Mouse (Mus musculus) CH12.LX (cell line): ENCODE results near the gene Bfsp2. TPM values are rescaled to one million over a fixed set of nuclear protein-coding genes. Genes with fewer than 3 reads are reported as not detected.

ENCODE experiments used
- DNase-seq: peaks from one replicate; pipeline ENCODE4 v3.0.0-alpha.2; 2013; ENCODE audit errors: extremely low read depth
- H3K27ac ChIP-seq: 2 replicates; pipeline ENCODE4 v1.5.1; 2012; ENCODE audit warnings: low read depth, mild to moderate bottlenecking, control low read depth, moderate library complexity; ENCODE audit not compliant: insufficient read depth
- H3K27me3 ChIP-seq: replicated peaks from 2 replicates; pipeline ENCODE3; 2012; ENCODE audit warnings: inconsistent platforms
- H3K36me3 ChIP-seq, 2 experiments: replicated peaks in 1 of 2; 2 replicates each; pipeline versions ENCODE3 to v1.6.1; 2012; ENCODE audit warnings: inconsistent platforms in 1 of 2, low read length in 1 of 2, mild to moderate bottlenecking in 1 of 2, mixed read lengths in 1 of 2, moderate library complexity in 1 of 2; ENCODE audit not compliant: control insufficient read depth in 1 of 2, insufficient read depth in 1 of 2
- H3K4me1 ChIP-seq, 2 experiments: 2 replicates each; pipeline ENCODE4 v1.6.1; 2012; ENCODE audit warnings: inconsistent platforms in 1 of 2, moderate library complexity in 1 of 2; ENCODE audit not compliant: insufficient read depth in 2 of 2, control insufficient read depth in 1 of 2
- H3K4me2 ChIP-seq: 2 replicates; pipeline ENCODE4 v1.6.1; 2012; ENCODE audit warnings: low read depth, mild to moderate bottlenecking, control low read depth; ENCODE audit not compliant: poor library complexity, insufficient read depth, severe bottlenecking
- H3K4me3 ChIP-seq, 3 experiments: fragments of 150-350 bp in 1 of 3; sonication (generic) in 1 of 3; replicated peaks in 1 of 3; 2 replicates each; pipeline versions ENCODE3 to v1.5.1; 2011 to 2012; ENCODE audit warnings: low read depth in 2 of 3, low read length in 2 of 3, mild to moderate bottlenecking in 2 of 3, moderate library complexity in 2 of 3, control low read depth in 1 of 3, improper control_type of control experiment in 1 of 3, inconsistent platforms in 1 of 3, mixed read lengths in 1 of 3; ENCODE audit not compliant: poor library complexity in 1 of 3
- H3K79me2 ChIP-seq: replicated peaks from 2 replicates; pipeline ENCODE4 v1.6.1; 2012; ENCODE audit warnings: mild to moderate bottlenecking, moderate library complexity; ENCODE audit not compliant: control insufficient read depth, poor library complexity, insufficient read depth, severe bottlenecking; ENCODE audit errors: extremely low read depth
- H3K9ac ChIP-seq: 2 replicates; pipeline ENCODE4 v1.6.1; 2012; ENCODE audit warnings: low read depth, mild to moderate bottlenecking, control low read depth, moderate library complexity; ENCODE audit not compliant: insufficient read depth
- H3K9me3 ChIP-seq: replicated peaks from 2 replicates; pipeline ENCODE3; 2012; ENCODE audit warnings: low read length, inconsistent platforms, mixed read lengths
- CHD1 ChIP-seq: IDR thresholded peaks from 2 replicates; pipeline ENCODE4 v1.6.1; 2012; ENCODE audit warnings: low read depth, low read length, improper control_type of control experiment, inconsistent platforms
- CTCF ChIP-seq, 2 experiments: IDR thresholded peaks in 1 of 2; conservative IDR thresholded peaks in 1 of 2; 2 replicates each; pipeline ENCODE4 v1.5.1; 2011 to 2012; ENCODE audit warnings: low read depth in 2 of 2, low read length in 2 of 2, improper control_type of control experiment in 1 of 2, inconsistent platforms in 1 of 2, mild to moderate bottlenecking in 1 of 2, moderate library complexity in 1 of 2
- E2F4 ChIP-seq: IDR thresholded peaks from 2 replicates; pipeline ENCODE4 v1.6.1; 2011; ENCODE audit warnings: low read depth, low read length, improper control_type of control experiment; ENCODE audit not compliant: insufficient replicate concordance
- ELF1 ChIP-seq: IDR thresholded peaks from 2 replicates; pipeline ENCODE4 v1.6.1; 2014; ENCODE audit warnings: low read depth, mild to moderate bottlenecking, inconsistent platforms, low read length, improper control_type of control experiment
- ETS1 ChIP-seq: conservative IDR thresholded peaks from 2 replicates; pipeline ENCODE4 v1.6.1; 2012; ENCODE audit warnings: low read depth, mild to moderate bottlenecking, inconsistent platforms, low read length, improper control_type of control experiment, moderate library complexity
- GABPA ChIP-seq: IDR thresholded peaks from 2 replicates; pipeline ENCODE4 v1.6.1; 2012; ENCODE audit warnings: low read depth, low read length, improper control_type of control experiment, inconsistent platforms; ENCODE audit not compliant: insufficient replicate concordance
- HCFC1 ChIP-seq: IDR thresholded peaks from 2 replicates; pipeline ENCODE4 v1.6.1; 2012; ENCODE audit warnings: low read depth, mild to moderate bottlenecking, inconsistent platforms, low read length, improper control_type of control experiment
- JUN ChIP-seq: IDR thresholded peaks from 2 replicates; pipeline ENCODE4 v1.6.1; 2011; ENCODE audit warnings: low read depth, mild to moderate bottlenecking, low read length, improper control_type of control experiment, moderate library complexity; ENCODE audit not compliant: insufficient read depth
- JUND ChIP-seq: conservative IDR thresholded peaks from 2 replicates; pipeline ENCODE4 v1.6.1; 2011; ENCODE audit warnings: low read depth, low read length, improper control_type of control experiment
- KAT2A ChIP-seq: IDR thresholded peaks from 2 replicates; pipeline ENCODE4 v1.6.1; 2012; ENCODE audit warnings: low read length, improper control_type of control experiment, inconsistent platforms; ENCODE audit not compliant: insufficient replicate concordance
- MAX ChIP-seq: IDR thresholded peaks from 2 replicates; pipeline ENCODE4 v1.6.1; 2011; ENCODE audit warnings: low read length, improper control_type of control experiment
- MEF2A ChIP-seq: IDR thresholded peaks from 2 replicates; pipeline ENCODE4 v1.6.1; 2014; ENCODE audit warnings: low read depth, mild to moderate bottlenecking, inconsistent platforms, low read length, improper control_type of control experiment, borderline replicate concordance
- MYC ChIP-seq: IDR thresholded peaks from 2 replicates; pipeline ENCODE4 v1.6.1; 2011; ENCODE audit warnings: low read depth, mild to moderate bottlenecking, improper control_type of control experiment, low read length
- NELFE ChIP-seq: IDR thresholded peaks from 2 replicates; pipeline ENCODE4 v1.6.1; 2011; ENCODE audit warnings: low read depth, low read length, improper control_type of control experiment
- NRF1 ChIP-seq: IDR thresholded peaks from 2 replicates; pipeline ENCODE4 v1.6.1; 2014; ENCODE audit warnings: low read depth, mild to moderate bottlenecking, inconsistent platforms, low read length, improper control_type of control experiment, moderate library complexity
- PAX5 ChIP-seq: IDR thresholded peaks from 2 replicates; pipeline ENCODE4 v1.6.1; 2012; ENCODE audit warnings: low read length, inconsistent platforms, mixed read lengths
- POLR2A ChIP-seq: IDR thresholded peaks from 2 replicates; pipeline ENCODE4 v1.6.1; 2011; ENCODE audit warnings: low read depth, mild to moderate bottlenecking, improper control_type of control experiment, low read length
- POLR2AphosphoS2 ChIP-seq: IDR thresholded peaks from 2 replicates; pipeline ENCODE4 v1.6.1; 2011; ENCODE audit warnings: low read depth, low read length, improper control_type of control experiment
- RAD21 ChIP-seq: IDR thresholded peaks from 2 replicates; pipeline ENCODE4 v1.6.1; 2011; ENCODE audit warnings: low read depth, mild to moderate bottlenecking, low read length, improper control_type of control experiment, moderate library complexity
- RCOR1 ChIP-seq: conservative IDR thresholded peaks from 2 replicates; pipeline ENCODE4 v1.6.1; 2012; ENCODE audit warnings: low read depth, mild to moderate bottlenecking, inconsistent platforms, low read length, improper control_type of control experiment
- USF1 ChIP-seq: IDR thresholded peaks from 2 replicates; pipeline ENCODE4 v1.6.1; 2014; ENCODE audit warnings: low read depth, mild to moderate bottlenecking, inconsistent platforms, low read length, improper control_type of control experiment
- USF2 ChIP-seq: conservative IDR thresholded peaks from 2 replicates; pipeline ENCODE4 v1.6.1; 2011; ENCODE audit warnings: low read depth, low read length, improper control_type of control experiment
- ZC3H11A ChIP-seq: IDR thresholded peaks from 2 replicates; pipeline ENCODE4 v1.6.1; 2012; ENCODE audit warnings: low read depth, mild to moderate bottlenecking, inconsistent platforms, low read length, improper control_type of control experiment
- ZNF384 ChIP-seq: IDR thresholded peaks from 2 replicates; pipeline ENCODE4 v1.6.1; 2012; ENCODE audit warnings: low read depth, low read length, improper control_type of control experiment, inconsistent platforms
- dilution Hi-C: fragments of 300-500 bp; cut with MboI; formaldehyde crosslinking; loops from 2 replicates; pipeline ENCODE4 v1.14.3; 2020; ENCODE audit warnings: low sequenced_read_pairs; ENCODE audit not compliant: extremely low pct_unique_long_range_greater_than_20kb, extremely low pct_ligation_motif_present
- in situ Hi-C: fragments of 300-500 bp; cut with MboI; formaldehyde crosslinking; loops from 3 replicates; pipeline ENCODE4 v1.14.3; 2019; ENCODE audit warnings: low sequenced_read_pairs, low pct_ligation_motif_present, low pct_unique_long_range_greater_than_20kb, mixed read lengths
- polyA plus RNA-seq: library from polyadenylated mRNA; unstranded; fragments of >175 nt; gene quantifications from 2 replicates; pipeline ENCODE4 v1.2.1, GENCODE M21; 2012; ENCODE audit warnings: low read depth; ENCODE audit not compliant: insufficient read length
- total RNA-seq, 2 experiments: library from RNA; depleted of rRNA; stranded (reverse); fragments of 300-350 nt in 1 of 2; fragments of >200 nt in 1 of 2; gene quantifications; 2 replicates each; pipeline ENCODE4 v1.2.3; 2012 to 2014

Bfsp2 gene
- total and polyA plus RNA-seq, 3 experiments, result 0.64 to 4.8 (median 3.4) TPM

GRCm38 (mm10) chr9:103475414-103475813 lies 4.8 kb downstream of the Bfsp2 start:
- H3K4me3 ChIP-seq, result no peak overlapping the region
- no peak for DNase-seq
- H3K4me2 ChIP-seq, result no peak overlapping the region
- H3K27me3 ChIP-seq, result peaks cover 3% of the 10 kb centered on the region
- dilution Hi-C loops, result no loop called here
- H3K4me1 ChIP-seq, result peaks cover 0 to 13% of the 10 kb centered on the region in 2 experiments; a peak in 2 of 4 replicates
- in situ Hi-C loops, result loop anchor here (25.0 kb wide), 1 partner anchor 537 kb away; the partner anchor contains the start of gene Nphp3
- no peak overlapping the region for H3K9ac ChIP-seq
- TF ChIP-seq MEF2A (no peak), ZC3H11A (no peak), NRF1 (no peak), POLR2A (no peak), PAX5 (no peak), MAX (no peak), GABPA (no peak), MYC (no peak), ZNF384 (no peak), JUND (no peak)
- no peaks in the 10 kb centered on the region for H3K36me3 ChIP-seq
- H3K79me2 ChIP-seq, result no peaks in the 10 kb centered on the region
- no peaks in the 10 kb centered on the region for H3K9me3 ChIP-seq
- H3K27ac ChIP-seq, result no peak overlapping the region

- H3K4me2 ChIP-seq, result no peak overlapping the region; the same call in 1 of the 2 replicates
- dilution Hi-C loops, result no loop called here
Measured at GRCm38 (mm10) chr9:103473915-103474688, 6.1 kb downstream of the Bfsp2 start.

More at GRCm38 (mm10) chr9:103473915-103474688, 6.1 kb downstream of the Bfsp2 start:
- no peak for DNase-seq
- Histone ChIP-seq H3K4me3 (no peak overlapping the region), H3K79me2 (no peaks in the 10 kb centered on the region), H3K9me3 (no peaks in the 10 kb centered on the region), H3K9ac (no peak overlapping the region), H3K36me3 (no peaks in the 10 kb centered on the region), H3K27ac (no peak overlapping the region), H3K27me3 (no peaks in the 10 kb centered on the region), H3K4me1 (peaks cover 0 to 19% of the 10 kb centered on the region in 2 experiments; a peak in 2 of 4 replicates)
- no peak for TF ChIP-seq USF1
- no peak for TF ChIP-seq NELFE
- no peak for TF ChIP-seq HCFC1
- TF ChIP-seq ETS1, result no peak
- no peak for TF ChIP-seq KAT2A
- TF ChIP-seq CTCF (conservative IDR thresholded peaks at IDR 0.05 in 1 of 2, IDR thresholded peaks at IDR 0.05 in 1 of 2; ENCODE audit: low read depth in 2 of 2, low read length in 2 of 2), result no peak
- no peak for TF ChIP-seq JUN
- no peak for TF ChIP-seq POLR2AphosphoS2
- TF ChIP-seq USF2, result no peak
- no peak for TF ChIP-seq RAD21
- TF ChIP-seq ELF1, result no peak
- TF ChIP-seq GABPA, result no peak
- TF ChIP-seq ZC3H11A, result no peak
- no peak for TF ChIP-seq E2F4
- no peak for TF ChIP-seq NRF1
- TF ChIP-seq RCOR1, result no peak
- TF ChIP-seq MYC, result no peak
- TF ChIP-seq CHD1, result no peak
- in situ Hi-C loops, result no loop called here
